Mouse (Mus musculus) T-helper 1 cell (primary cell): ENCODE measurements around the gene Ciita.

Source experiments
- in situ Hi-C: fragments of 300-600 bp; cut with MboI, MseI; formaldehyde crosslinking; loops from one replicate; pipeline ENCODE4 v1.15.1; 2025; ENCODE audit warnings: high pct_unique_total_duplicates

The Ciita gene

DNA sequence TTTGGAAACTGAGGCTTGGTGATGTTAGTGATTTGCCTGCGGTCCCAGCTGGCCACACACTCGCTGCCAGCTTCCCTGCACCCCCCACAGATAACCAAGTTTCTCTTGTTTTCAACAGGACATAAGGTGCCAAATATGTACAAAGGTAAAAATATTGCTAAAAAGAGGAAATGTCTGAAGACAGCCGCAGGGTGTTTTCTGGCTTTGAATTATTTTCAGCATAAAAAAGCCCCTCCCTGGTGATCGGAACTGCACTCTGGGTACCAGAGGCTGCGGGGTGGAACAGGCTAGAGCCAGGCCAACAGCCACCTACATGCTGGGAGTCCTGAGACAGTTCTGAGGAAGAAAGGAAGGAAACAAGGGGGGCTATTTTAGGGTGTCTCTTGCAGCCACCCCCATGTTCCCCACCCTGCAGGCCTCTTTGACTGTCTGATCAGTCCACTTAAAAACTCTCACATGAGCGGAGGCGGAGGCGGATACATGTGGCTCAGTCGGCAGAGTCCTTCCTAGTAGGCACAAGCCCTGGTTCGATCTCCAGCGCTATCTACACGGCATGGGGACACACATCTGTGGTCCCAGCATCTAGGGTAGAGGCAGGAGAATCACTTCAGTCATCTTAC is 36.2 kb downstream of the Ciita start:
- in situ Hi-C loops: loop anchor here (5.0 kb wide), 1 partner anchor 94 kb away; no protein-coding TSS in a partner anchor

DNA sequence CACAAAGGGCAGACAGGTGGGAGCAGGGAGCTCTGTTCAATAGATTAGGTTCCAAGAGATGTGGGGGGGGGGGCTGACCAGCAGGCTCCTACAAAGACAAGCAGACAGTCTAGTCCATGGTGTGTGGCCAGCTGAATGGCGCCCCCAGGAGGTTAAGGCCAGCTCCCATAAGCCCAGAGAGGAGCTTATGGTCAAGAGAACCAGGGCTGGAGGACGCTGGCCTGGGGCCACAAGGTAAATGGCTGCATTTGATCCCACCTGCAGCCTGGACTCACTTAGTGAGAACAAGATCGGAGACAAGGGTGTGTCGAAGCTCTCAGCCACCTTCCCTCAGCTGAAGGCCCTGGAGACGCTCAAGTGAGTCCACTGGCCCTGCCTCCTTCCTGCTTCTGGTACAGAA is 38.2 kb downstream of the Ciita start:
- in situ Hi-C loops: loop anchor here (5.0 kb wide), 1 partner anchor 96 kb away; no protein-coding TSS in a partner anchor

DNA sequence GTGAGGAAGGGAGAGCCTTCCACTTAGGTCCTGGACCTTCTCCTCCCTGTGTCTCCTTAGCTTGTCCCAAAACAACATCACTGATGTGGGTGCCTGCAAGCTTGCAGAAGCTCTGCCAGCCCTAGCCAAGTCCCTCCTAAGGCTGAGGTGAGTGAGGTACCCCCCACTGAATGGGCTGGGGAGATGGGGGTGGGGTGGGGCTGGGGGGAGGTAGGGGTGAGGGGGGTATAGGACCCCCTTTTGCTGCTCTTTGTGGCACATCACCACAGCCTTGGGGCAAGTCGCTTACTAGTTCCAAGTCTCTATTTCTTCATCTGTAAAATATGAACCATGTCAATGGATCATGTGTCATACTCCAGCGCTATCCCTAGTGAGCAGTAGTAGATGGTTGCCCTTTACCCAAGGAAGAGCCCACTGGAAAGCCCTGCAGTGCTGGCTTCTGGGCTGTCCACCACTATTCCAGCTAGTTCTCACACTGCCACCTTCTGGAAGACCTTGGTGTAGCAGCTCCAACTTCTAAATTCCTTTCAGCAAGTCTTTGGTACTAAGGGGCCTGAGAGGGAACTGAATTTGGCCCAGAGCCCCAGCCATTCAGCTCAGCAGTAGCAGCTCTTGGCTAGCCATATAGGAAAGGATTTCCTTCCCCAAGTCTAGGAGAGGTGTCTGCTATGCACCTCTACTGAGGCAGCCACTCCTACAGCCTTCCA is 41.2 kb downstream of the Ciita start:
- in situ Hi-C loops: no loop called here

DNA sequence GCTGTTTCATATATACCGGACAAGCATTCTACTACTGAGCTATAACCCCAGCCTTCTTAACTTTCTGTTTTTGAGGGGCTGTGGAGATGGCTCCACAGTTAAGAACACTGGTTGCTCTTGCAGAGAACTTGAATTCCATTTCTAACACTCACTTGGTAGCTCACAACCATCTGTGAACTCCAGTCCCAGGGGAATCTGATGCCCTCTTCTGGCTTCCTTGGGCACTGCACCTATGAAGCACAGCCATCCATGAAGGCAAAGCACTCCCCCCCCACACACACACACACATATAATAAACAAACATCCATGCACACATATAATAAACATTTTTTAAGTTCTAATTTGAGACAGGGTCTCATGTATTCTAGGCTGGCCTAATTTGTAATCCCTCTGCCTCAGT is 43.0 kb downstream of the Ciita start:
- in situ Hi-C loops: no loop called here

DNA sequence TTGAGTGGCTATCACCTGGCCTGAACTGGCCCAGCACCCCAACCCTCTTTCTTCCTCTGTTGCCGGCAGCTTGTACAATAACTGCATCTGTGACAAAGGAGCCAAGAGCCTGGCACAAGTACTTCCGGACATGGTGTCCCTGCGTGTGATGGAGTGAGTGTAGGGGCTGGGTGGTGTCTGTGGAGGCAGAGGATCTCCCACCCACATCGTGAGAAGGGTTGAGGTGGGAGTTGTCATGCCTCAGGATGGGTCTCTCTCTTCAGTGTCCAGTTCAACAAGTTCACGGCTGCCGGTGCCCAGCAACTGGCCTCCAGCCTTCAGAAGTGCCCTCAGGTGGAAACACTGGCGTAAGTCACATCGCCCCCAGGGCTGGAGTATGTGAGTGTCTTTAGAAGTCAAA is 43.8 kb downstream of the Ciita start:
- in situ Hi-C loops: no loop called here

GRCm38 (mm10) chr16:10524866-10525609 is 45.2 kb downstream of the Ciita start:
- in situ Hi-C loops: no loop called here

GRCm38 (mm10) chr16:10525610-10525980 is 45.7 kb downstream of the Ciita start:
- in situ Hi-C loops: no loop called here

DNA sequence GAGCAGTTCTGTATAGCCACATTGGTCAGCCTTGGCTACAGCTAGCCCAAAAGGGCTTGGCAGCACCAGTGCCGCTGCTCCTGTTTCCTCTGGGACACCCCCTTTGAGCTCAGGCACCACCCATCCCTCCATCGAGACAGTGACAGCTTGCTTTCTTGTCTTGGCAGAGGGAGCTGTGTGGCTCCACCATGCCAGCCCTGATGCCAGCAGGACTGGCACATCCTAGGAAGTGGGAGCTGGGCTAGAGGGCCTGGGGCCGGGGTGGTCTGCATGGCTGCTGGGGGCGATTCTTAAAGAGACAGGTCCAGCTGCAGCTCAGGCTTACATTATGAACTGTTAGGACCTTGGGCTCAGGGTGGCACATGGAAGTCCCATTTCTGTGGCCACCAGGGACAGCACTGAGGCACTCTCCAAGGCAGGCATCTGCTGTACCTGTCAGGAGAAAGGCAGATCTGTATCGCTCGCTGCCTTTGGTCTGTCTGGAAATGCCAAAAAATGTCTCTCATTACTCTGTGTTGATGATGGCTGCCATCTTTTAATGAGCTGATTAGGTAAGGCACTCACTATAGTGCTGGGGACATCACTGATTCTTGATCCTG is 47.3 kb downstream of the Ciita start:
- in situ Hi-C loops: no loop called here

DNA sequence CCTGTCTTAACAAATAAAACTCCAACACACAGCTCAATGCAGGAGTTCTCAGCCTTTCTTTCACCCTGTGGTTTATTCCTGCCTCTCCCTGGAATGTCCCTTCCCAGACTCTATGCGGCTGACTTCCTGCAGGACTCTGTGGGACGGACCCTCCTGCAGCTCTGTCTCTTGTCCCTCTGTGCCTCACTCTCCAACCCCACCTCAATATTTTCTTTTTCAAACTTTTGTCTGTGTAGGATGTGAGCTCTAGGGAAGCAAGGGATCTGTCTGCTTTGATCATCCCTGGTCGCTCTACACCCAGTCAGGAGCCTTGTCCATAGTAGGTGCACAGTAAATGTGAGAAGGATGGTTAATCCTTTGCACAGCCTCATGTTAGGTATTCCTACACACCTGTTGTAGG is 48.5 kb downstream of the Ciita start:
- in situ Hi-C loops: no loop called here

GRCm38 (mm10) chr16:10530179-10530578 is 50.3 kb downstream of the Ciita start:
- in situ Hi-C loops: no loop called here

GRCm38 (mm10) chr16:10533781-10534180 is 53.9 kb downstream of the Ciita start:
- in situ Hi-C loops: no loop called here

DNA sequence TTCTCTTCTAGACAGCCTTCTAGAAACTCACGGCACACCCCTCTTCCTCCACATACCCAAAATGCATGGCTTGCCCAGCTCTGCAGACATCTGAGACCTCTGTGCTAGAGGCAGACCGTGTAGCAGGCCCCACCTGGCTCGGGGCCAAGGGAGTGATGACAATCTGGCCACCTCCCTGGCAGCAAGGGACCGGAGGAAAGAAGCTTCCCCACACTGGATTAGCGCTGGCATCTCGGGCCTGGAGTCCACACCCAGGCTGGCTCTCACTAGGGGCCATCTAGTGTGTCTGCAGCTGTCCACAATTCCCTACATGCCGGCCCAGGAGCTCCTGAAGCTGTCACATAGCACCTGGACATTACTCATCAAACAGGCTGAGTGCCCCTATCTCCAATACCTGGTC is 54.7 kb downstream of the Ciita start:
- in situ Hi-C loops: no loop called here

DNA sequence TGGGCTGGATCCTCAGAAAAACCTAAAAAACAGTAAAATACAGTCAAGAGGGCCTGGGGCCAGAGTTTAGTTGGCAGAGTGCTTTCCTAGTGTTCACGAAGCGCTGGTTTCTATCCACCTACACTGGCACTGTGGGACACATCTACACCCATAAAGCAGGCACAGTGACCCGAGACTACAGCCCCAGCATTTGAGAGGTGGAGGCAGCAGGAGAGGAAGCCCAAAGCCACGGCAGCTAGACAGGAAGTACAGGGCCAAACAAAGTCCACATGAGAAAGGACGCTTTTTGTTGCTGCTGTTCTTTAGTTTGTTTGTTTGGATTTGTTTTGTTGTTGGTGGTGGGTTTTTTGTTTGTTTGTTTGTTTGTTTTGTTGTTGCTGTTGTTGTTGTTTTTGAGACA is 56.5 kb downstream of the Ciita start:
- in situ Hi-C loops: no loop called here

DNA sequence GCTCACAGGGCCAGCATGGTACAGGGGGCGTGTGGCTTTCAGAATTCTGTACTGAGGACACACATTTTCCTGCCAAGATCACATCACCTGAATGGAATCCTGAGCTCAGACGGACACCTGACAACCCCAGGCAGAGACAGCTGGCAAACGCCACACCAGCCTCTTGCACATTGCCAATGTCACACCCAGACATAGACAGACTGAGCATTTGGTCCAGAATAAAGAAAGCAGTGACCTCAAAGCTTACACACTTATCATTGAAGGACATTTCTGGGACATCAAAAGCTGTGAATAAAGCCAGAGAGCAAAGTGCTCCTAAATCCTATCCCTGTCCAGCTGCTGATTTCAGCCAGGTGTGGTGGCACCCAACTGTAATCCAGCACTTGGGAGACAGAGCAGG is 57.1 kb downstream of the Ciita start:
- in situ Hi-C loops: no loop called here

- in situ Hi-C loops: loop anchor here (10.0 kb wide), 1 partner anchor 1364 kb away; the partner anchor contains the start of gene Cpped1
Measured at GRCm38 (mm10) chr16:10540763-10541597, 61.1 kb downstream of the Ciita start.

DNA sequence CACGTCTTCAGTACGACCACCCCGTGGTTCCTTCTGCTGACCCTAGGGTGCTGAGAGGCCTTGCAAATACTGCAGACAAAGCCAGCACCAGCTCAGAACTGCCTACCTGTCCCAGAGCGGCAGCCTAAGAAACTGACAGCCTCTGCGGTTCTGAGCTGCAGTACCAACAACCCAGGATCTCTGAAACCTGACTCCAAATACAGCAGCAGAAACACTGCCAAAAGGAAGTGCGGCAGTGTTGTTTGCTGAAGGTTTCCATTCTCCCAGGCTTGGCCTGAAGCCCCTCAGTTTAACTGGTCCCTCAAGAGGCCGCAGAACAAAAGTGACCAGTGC is 61.7 kb downstream of the Ciita start:
- in situ Hi-C loops: loop anchor here (10.0 kb wide), 1 partner anchor 1363 kb away; the partner anchor contains the start of gene Cpped1

- in situ Hi-C loops: loop anchor here (10.0 kb wide), 1 partner anchor 1363 kb away; the partner anchor contains the start of gene Cpped1
Measured at GRCm38 (mm10) chr16:10542266-10542665, 62.4 kb downstream of the Ciita start.

- in situ Hi-C loops: loop anchor here (10.0 kb wide), 1 partner anchor 1362 kb away; the partner anchor contains the start of gene Cpped1
Measured at GRCm38 (mm10) chr16:10542698-10543365, 63.0 kb downstream of the Ciita start, which contains the start of gene Dexi. Dexi (minus strand) TSS chr16:10543054.

- in situ Hi-C loops: loop anchor here (10.0 kb wide), 1 partner anchor 1360 kb away; the partner anchor contains the start of gene Cpped1
Measured at GRCm38 (mm10) chr16:10544995-10545622, 65.2 kb downstream of the Ciita start, which contains the start of gene Clec16a. Clec16a (plus strand) TSS chr16:10545339.

DNA sequence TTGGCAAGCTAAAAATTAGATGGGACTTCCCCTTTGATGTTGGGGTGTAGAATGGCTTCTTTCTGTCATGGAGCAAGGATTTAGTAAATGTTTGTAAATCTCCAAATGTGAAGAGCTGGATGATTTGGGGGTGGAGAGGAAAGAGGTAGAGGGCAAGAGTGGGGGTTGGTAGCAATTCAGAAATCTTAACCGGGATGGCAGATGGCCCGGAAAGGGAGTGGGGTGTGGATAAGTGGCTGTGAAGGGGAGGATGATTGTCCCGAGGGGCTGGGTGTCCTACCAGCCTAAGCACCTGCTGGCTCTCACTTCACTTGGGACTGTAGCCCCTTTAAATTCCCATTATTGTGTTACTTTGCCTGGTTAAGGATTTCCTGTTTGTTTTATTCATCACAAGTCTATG is 67.0 kb downstream of the Ciita start:
- in situ Hi-C loops: loop anchor here (10.0 kb wide), 1 partner anchor 1358 kb away; the partner anchor contains the start of gene Cpped1
